Mouse (Mus musculus): ENCODE measurements around the gene Fbxl20. TPM values are rescaled to one million over a fixed set of nuclear protein-coding genes. Genes with fewer than 3 reads are reported as not detected.

Fbxl20 gene
- total RNA-seq, 2 experiments from 2014 or later: 36.5 TPM

GRCm38 (mm10) chr11:98049672-98050519, 100.3 kb downstream of the Fbxl20 start:
- DNase-seq: no peak

DNA sequence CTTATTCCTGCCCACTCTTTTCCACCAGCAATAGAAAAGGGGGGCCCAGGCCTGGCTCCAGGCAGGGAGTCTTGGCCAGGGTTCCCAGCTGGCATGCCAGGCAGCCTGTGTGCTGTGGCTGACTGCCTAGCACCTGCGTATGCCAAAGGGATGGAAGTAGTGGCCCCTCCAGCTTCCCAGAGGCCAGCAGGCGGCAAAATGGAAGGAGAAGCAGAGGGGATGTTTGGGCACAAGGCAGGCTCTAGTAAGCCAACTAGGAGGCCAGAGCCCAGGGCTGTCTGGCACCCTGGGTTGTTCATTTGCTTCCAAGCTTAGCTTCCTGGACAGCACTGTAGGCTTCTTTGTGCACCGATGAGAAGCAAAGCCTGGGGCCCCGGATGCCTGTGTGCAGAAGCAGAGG, 102.5 kb downstream of the Fbxl20 start:
- peak; percentile 68 to 76 for DNase-seq

DNA sequence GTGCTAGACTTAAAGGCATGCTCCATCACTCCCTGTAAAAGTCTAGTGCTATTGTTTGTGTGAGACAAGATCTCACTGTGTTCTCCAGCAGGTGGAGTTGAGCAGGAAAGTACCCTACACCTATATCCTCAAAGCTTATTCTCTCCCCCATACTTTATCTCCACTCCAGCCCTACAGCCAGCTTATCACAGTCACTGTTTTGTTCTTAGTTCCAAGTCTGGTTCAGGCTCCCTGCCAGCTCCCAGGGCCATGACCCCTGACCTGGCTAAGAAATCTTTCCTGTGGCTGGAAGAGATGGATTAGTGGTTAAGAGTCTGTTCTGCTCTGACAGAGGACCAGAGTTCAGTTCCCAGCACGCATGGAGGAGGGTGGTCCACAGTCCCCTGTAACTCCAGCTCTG, 103.7 kb downstream of the Fbxl20 start:
- no peak for DNase-seq

DNA sequence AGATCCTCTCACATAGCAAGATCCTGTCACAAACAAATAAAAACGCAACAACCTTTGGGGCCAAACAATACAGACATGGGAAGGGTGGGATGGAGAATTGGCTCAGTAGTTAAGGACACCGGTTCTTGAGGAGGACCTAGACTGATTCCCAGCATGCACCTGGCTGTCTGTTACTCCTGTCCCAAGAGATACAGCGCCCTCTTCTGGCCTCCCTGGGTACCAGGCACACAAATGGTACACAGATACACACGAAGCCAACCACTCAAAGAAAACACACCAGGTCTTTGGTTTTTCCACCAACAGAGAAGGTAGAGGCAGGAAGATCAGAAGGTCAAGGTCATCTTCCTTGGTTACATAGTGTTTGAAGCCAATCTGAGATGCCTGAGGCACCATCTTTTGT, 104.6 kb downstream of the Fbxl20 start:
- DNase-seq: no peak

DNA sequence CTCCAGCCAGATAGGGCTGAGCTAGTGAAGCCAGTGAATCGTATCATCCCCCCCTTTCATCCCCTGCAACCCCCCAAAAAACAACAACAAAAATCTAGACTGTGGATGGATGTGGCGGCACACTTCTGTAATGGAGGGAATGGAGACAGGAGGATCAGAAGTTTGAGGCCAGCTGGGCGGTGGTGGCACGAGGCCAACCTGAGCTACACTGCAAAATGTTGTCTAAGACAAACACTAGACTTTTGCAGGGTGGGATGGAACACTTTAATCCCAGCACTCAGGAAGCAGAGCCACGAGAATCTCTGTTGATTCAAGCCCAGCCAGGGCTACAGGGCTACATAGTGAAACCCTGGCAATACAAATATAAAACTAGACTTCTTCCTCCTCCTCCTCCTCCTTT, 106.1 kb downstream of the Fbxl20 start:
- no peak for DNase-seq

DNA sequence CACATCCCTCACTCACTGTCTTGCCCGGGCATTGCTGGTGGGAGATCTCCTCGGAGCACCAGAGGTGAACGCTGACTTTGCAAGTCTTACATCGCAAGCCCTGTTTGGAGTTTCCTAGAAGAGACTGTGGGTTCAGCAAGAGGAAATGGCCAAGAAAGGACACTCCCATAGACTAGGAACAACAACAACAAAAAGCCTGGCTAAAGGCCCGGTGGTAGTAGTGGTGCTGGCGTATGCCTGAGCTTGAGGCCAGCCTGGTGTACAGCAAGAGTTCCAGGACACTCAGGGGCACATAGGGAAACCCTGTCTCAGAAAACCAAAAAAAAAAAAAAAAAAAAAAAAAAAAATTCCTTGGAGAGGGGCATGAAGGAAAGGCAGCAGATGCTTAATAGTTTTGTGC, 107.5 kb downstream of the Fbxl20 start:
- DNase-seq: no peak

DNA sequence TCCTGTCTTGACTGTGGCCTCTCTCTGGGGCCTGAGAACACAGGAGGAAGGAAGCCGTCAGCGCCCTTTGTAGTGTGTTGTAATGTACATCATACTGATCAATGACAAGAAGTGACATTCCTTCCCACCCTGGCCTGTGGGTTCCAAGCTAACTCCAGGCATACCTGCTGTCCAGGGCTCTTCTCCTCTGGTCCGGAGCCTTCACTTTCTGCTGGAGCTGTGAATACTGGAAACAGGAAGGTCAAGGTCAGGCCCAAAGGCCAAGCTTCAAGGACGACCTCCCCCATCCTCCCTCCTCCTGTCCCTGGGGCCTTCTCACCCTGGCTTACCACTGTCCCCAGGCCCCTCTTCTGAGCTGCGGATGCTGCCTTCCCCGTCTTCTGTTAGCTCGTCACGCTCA, 109.2 kb downstream of the Fbxl20 start:
- no peak for DNase-seq

GRCm38 (mm10) chr11:98037871-98038270, 112.3 kb downstream of the Fbxl20 start:
- peak in 1 of 2 experiments; percentile 32 for DNase-seq

- DNase-seq: no peak
These were observed 114.2 kb downstream of the Fbxl20 start for GRCm38 (mm10) chr11:98035977-98036377.

DNA sequence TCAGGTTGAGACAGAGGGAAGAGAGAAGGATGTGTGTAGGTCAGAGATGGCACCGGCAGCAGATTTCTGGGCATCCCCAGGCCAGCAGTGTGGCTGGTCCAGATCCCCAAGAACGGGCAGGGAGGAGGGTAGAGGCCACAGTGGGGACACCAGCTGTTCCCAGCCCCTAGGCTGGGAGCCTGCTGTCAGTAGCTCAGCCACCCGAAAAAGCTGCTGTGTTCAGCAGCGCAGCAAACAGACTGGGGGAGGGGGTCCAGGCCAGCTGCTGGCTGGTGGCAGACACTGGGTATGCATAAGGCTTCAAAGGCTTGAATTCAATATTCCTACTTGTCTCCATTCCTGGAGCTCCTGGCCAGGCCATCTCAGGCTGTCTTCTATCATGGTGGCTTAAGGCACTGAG, 115.4 kb downstream of the Fbxl20 start:
- DNase-seq: no peak

GRCm38 (mm10) chr11:98034061-98034460, 116.1 kb downstream of the Fbxl20 start:
- DNase-seq: no peak

Other genes starting within 250 kb of the Fbxl20 start
- gene Plxdc1, start 164.0 kb downstream of the Fbxl20 start, total RNA-seq (2021): 10 to 100 TPM in 1 of 2 experiments, 1 to 10 TPM in 1; 8.2 to 10.0 TPM
- gene Arl5c, start 154.2 kb downstream of the Fbxl20 start, total RNA-seq (2021): 1 to 10 TPM; 1.0 to 1.1 TPM
- gene Cacnb1, start 127.4 kb downstream of the Fbxl20 start, total RNA-seq (2021): 100 to 1,000 TPM; 135 TPM
- 100 to 1,000 TPM; 586 to 604 TPM for gene Rpl19, start 123.7 kb downstream of the Fbxl20 start, total RNA-seq (2021)
- 10 to 100 TPM; 46.5 to 56.2 TPM for gene Stac2, start 96.9 kb downstream of the Fbxl20 start, total RNA-seq (2021)
- gene Med1, start 42.9 kb upstream of the Fbxl20 start, total RNA-seq (2021): 10 to 100 TPM; 53.8 to 55.9 TPM
- gene Cdk12, start 52.7 kb upstream of the Fbxl20 start, total RNA-seq (2021): 10 to 100 TPM; 40.9 to 41.1 TPM
- gene Neurod2, start 179.2 kb upstream of the Fbxl20 start, total RNA-seq (2021): 100 to 1,000 TPM; 156 to 162 TPM
- gene Ppp1r1b, start 198.0 kb upstream of the Fbxl20 start, total RNA-seq (2021): 10 to 100 TPM; 48.8 to 50.8 TPM
- 10 to 100 TPM; 31.3 to 34.5 TPM for gene Stard3, start 208.0 kb upstream of the Fbxl20 start, total RNA-seq (2021)
- 1 to 10 TPM in 1 of 2 experiments, under 1 TPM in 1; 0.83 to 1.4 TPM for gene Tcap, start 233.4 kb upstream of the Fbxl20 start, total RNA-seq (2021)
- gene Pnmt, start 236.0 kb upstream of the Fbxl20 start, total RNA-seq (2021): not detected